In the genomic region with DNA sequence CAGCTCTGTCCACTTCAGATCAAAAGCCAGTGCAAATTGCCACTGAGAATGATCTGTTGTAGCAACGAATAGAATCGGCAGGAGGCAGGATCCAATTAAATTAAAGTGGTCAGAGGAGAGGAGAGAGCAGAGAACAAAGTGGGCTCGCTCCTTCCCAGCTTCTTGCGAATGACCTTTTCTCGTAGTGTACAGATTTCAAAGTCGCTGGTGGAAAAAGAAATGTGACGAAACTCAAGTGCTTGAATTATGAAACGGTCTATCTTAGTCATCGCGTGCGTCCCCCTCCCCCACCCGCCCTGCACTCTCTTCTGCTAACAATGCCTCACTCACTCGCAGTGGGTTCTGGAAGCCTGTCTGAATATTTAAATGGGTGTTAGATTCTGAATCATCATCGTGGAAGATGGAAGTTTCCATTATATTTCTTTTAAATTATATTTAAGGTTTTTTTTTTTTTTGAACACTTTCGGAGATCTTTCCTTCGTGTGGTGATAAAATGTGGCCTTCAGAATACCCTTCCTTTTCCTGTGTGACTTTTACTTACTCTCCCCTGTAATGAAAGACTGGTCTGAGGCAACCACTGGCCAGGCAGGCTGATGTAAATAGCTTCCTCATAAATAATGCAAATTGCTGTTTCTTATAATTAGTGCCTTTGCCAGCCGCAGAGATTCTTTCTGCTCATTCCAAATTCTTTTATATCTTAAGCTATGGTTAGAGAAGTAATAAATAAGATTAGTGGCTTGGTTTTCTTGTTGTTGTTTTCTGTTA, we compare ENCODE assay signal across 8 mouse cellular contexts. TPM values are rescaled to one million over a fixed set of nuclear protein-coding genes. Genes with fewer than 3 reads are reported as not detected.
DNase-seq lines count a peak whose midpoint lies in the region; ATAC-seq and TF ChIP-seq lines count a peak whose summit lies in the region.

No protein-coding gene starts in this region.

- peak in 1 of 2 experiments; percentile 10 for DNase-seq in cerebellum, adult 2 months
- DNase-seq in cerebellum, adult 11-12 months = no peak
- peak; percentile 24 to 50 for DNase-seq in right cerebral cortex, adult 2 months (ENCODE audit: low spot score in 2 of 2)
- DNase-seq in right cerebral cortex, postnatal 14 days = no peak
- DNase-seq in forebrain, postnatal 0 days = peak; percentile 67
- DNase-seq in liver, postnatal 0 days = peak; percentile 48
- DNase-seq in stomach, postnatal 0 days (ENCODE audit: low spot score) = no peak
- no peak for DNase-seq in ovary, postnatal 10 days (ENCODE audit: low spot score)

- H3K36me3 ChIP-seq in forebrain, postnatal 0 days (ENCODE audit: insufficient read depth) = no peaks in the 10 kb centered on the region
- no peaks in the 10 kb centered on the region for H3K36me3 ChIP-seq in liver, postnatal 0 days (replicated peaks; ENCODE audit: insufficient read depth, low read length)
- H3K36me3 ChIP-seq in stomach, postnatal 0 days (ENCODE audit: control insufficient read depth, insufficient read depth, low read length) = no peaks in the 10 kb centered on the region

- 15% methylated on average over 17 of the region's 17 CpGs for WGBS in cerebellum, adult 2 months
- WGBS in forebrain, postnatal 0 days = 1% methylated on average over 17 of the region's 17 CpGs
- WGBS in liver, postnatal 0 days (ENCODE audit: insufficient replicate concordance) = 10% methylated on average over 17 of the region's 17 CpGs
- WGBS in stomach, postnatal 0 days = 16% methylated on average over 17 of the region's 17 CpGs

- TF ChIP-seq EP300 in liver, postnatal 0 days (IDR thresholded peaks at IDR 0.05; ENCODE audit: low read depth) = 0 out of 2 replicates have a peak, but pooled peaks have one; percentile 8
- TF ChIP-seq EP300 in stomach, postnatal 0 days (optimal IDR thresholded peaks at IDR 0.05) = no peak

- no peak for TF ChIP-seq CTCF in cerebellum, adult 2 months (IDR thresholded peaks at IDR 0.05; ENCODE audit: borderline replicate concordance, insufficient read depth, low read depth, low read length)
- peak; percentile 32; the same call in 1 of the 2 replicates for TF ChIP-seq CTCF in forebrain, postnatal 0 days (IDR thresholded peaks at IDR 0.05; ENCODE audit: low read depth)
- 0 out of 2 replicates have a peak, but pooled peaks have one; percentile 7 for TF ChIP-seq CTCF in liver, postnatal 0 days (IDR thresholded peaks at IDR 0.05; ENCODE audit: low read depth)
- TF ChIP-seq CTCF in stomach, postnatal 0 days (IDR thresholded peaks at IDR 0.05; ENCODE audit: low read depth) = peak; percentile 33

- peak overlapping the region; percentile 46 for H3K4me2 ChIP-seq in forebrain, postnatal 0 days (ENCODE audit: low read depth)
- peak overlapping the region; percentile 52 for H3K4me2 ChIP-seq in liver, postnatal 0 days (ENCODE audit: low read depth, low read length)
- H3K4me2 ChIP-seq in stomach, postnatal 0 days (replicated peaks; ENCODE audit: low read depth) = peak overlapping the region; percentile 31; the same call in 1 of the 2 replicates

- H3K9me3 ChIP-seq in forebrain, postnatal 0 days (ENCODE audit: low read length) = no peaks in the 10 kb centered on the region
- H3K9me3 ChIP-seq in liver, postnatal 0 days (ENCODE audit: low read length) = no peaks in the 10 kb centered on the region
- no peaks in the 10 kb centered on the region for H3K9me3 ChIP-seq in stomach, postnatal 0 days (ENCODE audit: control insufficient read depth, low read length)

- peak; percentile 58 for ATAC-seq in forebrain, postnatal 0 days
- no peak for ATAC-seq in liver, postnatal 0 days
- ATAC-seq in stomach, postnatal 0 days (ENCODE audit: low FRiP score, low TSS enrichment) = no peak

- H3K4me3 ChIP-seq in cerebellum, adult 2 months (replicated peaks; ENCODE audit: insufficient read depth, low read depth, low read length) = peak overlapping the region; percentile 46
- peak overlapping the region; percentile 22; the same call in 1 of the 2 replicates for H3K4me3 ChIP-seq in forebrain, postnatal 0 days (ENCODE audit: low read depth, low read length)
- no peak overlapping the region for H3K4me3 ChIP-seq in liver, postnatal 0 days (ENCODE audit: low read depth, low read length)
- H3K4me3 ChIP-seq in stomach, postnatal 0 days (ENCODE audit: low read depth, low read length) = no peak overlapping the region

- no peaks in the 10 kb centered on the region for H3K4me1 ChIP-seq in cerebellum, adult 2 months (ENCODE audit: control insufficient read depth, insufficient read depth, low read length)
- peaks cover 8% of the 10 kb centered on the region; the same call in 1 of the 2 replicates for H3K4me1 ChIP-seq in forebrain, postnatal 0 days (ENCODE audit: insufficient read depth)
- peaks cover 11% of the 10 kb centered on the region; the same call in 1 of the 2 replicates for H3K4me1 ChIP-seq in liver, postnatal 0 days (ENCODE audit: insufficient read depth)
- no peaks in the 10 kb centered on the region for H3K4me1 ChIP-seq in stomach, postnatal 0 days (replicated peaks; ENCODE audit: control insufficient read depth, insufficient read depth)

- H3K27me3 ChIP-seq in cerebellum, adult 2 months (ENCODE audit: control insufficient read depth, insufficient read depth, low read length) = no peaks in the 10 kb centered on the region
- no peaks in the 10 kb centered on the region for H3K27me3 ChIP-seq in forebrain, postnatal 0 days (ENCODE audit: insufficient read depth, low read length)
- H3K27me3 ChIP-seq in liver, postnatal 0 days (ENCODE audit: insufficient read depth, low read length) = no peaks in the 10 kb centered on the region
- no peaks in the 10 kb centered on the region for H3K27me3 ChIP-seq in stomach, postnatal 0 days (ENCODE audit: control insufficient read depth, insufficient read depth, low read length)

- no peak overlapping the region for H3K27ac ChIP-seq in cerebellum, adult 2 months (ENCODE audit: insufficient read depth, low read length)
- peak overlapping the region; percentile 62; the same call in 1 of the 2 replicates for H3K27ac ChIP-seq in forebrain, postnatal 0 days (ENCODE audit: low read depth, low read length)
- peak overlapping the region; percentile 53; the same call in 1 of the 2 replicates for H3K27ac ChIP-seq in liver, postnatal 0 days (ENCODE audit: low read depth)
- H3K27ac ChIP-seq in stomach, postnatal 0 days (replicated peaks) = no peak overlapping the region

- TF ChIP-seq POLR2A in cerebellum, adult 2 months (IDR thresholded peaks at IDR 0.05; ENCODE audit: borderline replicate concordance, insufficient read depth, low read length) = no peak

- H3K9ac ChIP-seq in forebrain, postnatal 0 days = no peak overlapping the region
- no peak overlapping the region for H3K9ac ChIP-seq in liver, postnatal 0 days (replicated peaks)
- H3K9ac ChIP-seq in stomach, postnatal 0 days (ENCODE audit: low read length) = no peak overlapping the region

RNA-seq across cellular contexts. Expression of a gene that starts 2.0 kb away (rescaled TPM):
- polyA plus RNA-seq in cerebellum, adult 2 months (2012; rRNA removed) = 0.95 and 1.00 TPM in 2 replicates
- total RNA-seq in forebrain, postnatal 0 days (2014; rRNA removed) = 3.2 and 4.8 TPM in 2 replicates
- 1.9 and 4.2 TPM in 2 replicates for polyA plus RNA-seq in forebrain, postnatal 0 days (2015; fragmentation: Nextera tagmentation; extraction: Ambion mirVana)
- polyA plus RNA-seq in liver, postnatal 0 days (2015; fragmentation: Nextera tagmentation; extraction: Ambion mirVana) = 0.11 and 0.41 TPM in 2 replicates
- 0.12 TPM in 1 of 2 replicates, not detected in the other for polyA plus RNA-seq in stomach, postnatal 0 days (2015; fragmentation: Nextera tagmentation; extraction: Ambion mirVana)

Comparison
In these comparisons a context has a peak if more than half of its experiments do, and no peak if none do; other contexts are left out.
1. DNase-seq: peak in right cerebral cortex, adult 2 months (2 of 2), forebrain, postnatal 0 days (single experiment) and liver, postnatal 0 days (single experiment); none in cerebellum, adult 11-12 months (single experiment), right cerebral cortex, postnatal 14 days (single experiment), stomach, postnatal 0 days (single experiment) and ovary, postnatal 10 days (single experiment).
2. H3K27ac ChIP-seq: peak in forebrain, postnatal 0 days (single experiment) and liver, postnatal 0 days (single experiment); none in cerebellum, adult 2 months (single experiment) and stomach, postnatal 0 days (single experiment).
3. H3K4me3 ChIP-seq: peak in cerebellum, adult 2 months (single experiment) and forebrain, postnatal 0 days (single experiment); none in liver, postnatal 0 days (single experiment) and stomach, postnatal 0 days (single experiment).
4. Peak in every context shown above with its lines, with median percentiles within 50 percentile points of each other: H3K4me2 ChIP-seq.